Mouse (Mus musculus): ENCODE measurements around the gene Nab2.
A peak's percentile ranks its signal among the peaks of the same experiment; 100 is the strongest.
"Not testable (repeated sequence)": the region's sequence is repeated elsewhere in the genome, so short reads cannot be mapped to it uniquely, and the experiment has no call there.

Gene Nab2

DNA sequence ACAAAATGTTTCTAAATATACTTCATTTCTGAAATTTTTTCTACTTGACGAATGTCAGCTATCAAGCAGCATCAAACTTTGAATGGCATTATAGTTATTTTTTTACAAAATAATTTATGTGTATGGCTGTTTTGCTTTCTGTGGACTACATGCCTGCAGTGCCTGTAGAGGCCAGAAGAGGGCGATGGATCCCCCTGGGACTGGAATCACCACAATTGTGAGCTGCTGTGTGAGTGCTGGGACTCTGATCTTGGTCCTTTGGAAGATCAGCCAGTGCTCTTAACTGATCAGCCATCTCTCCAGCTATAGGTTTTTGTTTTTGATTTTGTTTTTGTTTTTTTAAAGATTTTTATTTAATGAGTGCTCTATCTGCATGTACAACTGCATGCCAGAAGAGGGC, 2.9 kb upstream of the Nab2 start:
- DNase-seq: peak; percentile 62 to 64

DNA sequence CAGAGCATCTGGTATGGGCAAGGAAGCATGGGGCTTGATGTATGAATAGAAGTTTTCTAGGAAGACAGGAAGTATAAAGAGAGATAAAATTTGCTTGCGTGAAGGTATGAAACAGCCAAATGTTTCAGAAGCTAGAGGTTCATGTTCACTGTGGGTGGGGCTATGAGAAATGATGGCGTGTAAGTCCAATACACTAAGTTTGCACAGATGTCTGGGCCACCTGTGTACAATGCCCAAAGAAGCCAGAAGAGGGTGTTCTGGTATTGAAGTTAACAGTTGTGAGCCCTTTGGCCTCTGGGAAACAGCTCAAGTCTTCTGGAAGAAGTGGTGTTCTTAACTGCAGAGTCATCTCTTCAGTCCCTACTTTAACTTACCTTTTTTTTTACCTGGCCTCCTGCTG, 1.8 kb upstream of the Nab2 start:
- DNase-seq: no peak

DNA sequence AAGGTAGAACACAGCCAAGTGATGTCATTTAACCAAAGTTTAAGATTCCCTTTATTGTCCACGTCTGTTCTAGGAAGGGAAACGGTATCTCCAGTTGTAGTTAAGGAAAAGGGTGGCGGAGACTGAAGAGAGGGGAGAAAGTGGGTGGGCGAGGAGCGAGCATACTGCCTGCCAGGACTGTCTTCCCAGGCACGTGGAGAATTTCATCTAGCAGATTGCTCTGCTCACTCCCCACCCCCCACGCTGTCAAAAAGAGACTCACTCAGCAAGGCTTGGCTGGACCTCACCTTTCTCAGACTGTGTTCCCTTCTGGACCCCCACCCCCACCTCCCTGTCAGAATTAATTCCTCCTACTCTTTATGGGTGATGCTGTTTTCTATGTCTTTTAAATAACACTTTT, 802 bp upstream of the Nab2 start:
- peak; percentile 69 to 80 for DNase-seq

DNA sequence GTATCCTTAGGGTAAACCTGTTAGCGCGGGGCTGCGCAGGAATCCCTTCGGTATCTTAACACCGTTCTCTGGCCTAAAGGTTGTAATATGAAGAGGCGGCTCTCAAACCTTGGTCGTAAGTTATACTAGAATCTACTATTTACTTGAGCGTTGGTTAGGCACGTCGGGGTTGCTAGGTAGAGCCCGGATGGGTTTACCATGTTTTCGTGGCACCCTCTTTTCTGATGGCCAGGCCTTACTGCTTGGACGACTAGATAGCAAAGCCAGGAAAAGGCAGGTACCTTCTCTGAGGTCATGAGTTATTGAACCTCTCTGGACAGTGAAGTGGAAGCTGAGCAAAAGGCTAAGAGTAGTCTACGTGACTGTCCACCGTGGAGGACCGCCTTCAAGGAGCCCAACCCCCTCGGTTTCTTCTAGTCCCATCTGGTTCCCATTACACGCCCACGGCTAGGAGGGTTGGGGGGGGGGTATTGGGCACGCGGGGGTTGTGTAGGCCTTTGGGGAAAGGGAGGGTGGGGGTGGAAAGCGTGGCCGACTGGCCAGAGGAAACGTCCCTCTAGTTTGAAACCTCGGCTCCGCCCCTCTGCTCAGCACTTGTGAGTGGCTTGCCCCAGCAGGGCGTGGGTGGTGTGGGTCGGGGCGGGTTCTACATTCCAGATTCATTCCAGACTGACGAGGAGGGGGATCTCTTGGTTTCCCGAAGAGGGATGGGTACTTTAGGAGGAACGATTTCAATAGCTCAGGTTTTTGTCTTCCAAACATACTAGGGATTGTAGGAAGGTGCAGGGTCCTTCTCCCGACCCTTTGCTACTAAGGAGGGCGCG, 887 bp downstream of the Nab2 start:
- DNase-seq: peak; percentile 91 to 95

GRCm38 (mm10) chr10:127666501-127667268, 1.7 kb downstream of the Nab2 start, which contains the start of gene Nemp1:
Nemp1 (plus strand) TSS chr10:127666901.
- peak; percentile 91 to 94 for DNase-seq

- peak; percentile 41 to 62 for DNase-seq
Measured at GRCm38 (mm10) chr10:127665366-127666181, 2.8 kb downstream of the Nab2 start.

DNA sequence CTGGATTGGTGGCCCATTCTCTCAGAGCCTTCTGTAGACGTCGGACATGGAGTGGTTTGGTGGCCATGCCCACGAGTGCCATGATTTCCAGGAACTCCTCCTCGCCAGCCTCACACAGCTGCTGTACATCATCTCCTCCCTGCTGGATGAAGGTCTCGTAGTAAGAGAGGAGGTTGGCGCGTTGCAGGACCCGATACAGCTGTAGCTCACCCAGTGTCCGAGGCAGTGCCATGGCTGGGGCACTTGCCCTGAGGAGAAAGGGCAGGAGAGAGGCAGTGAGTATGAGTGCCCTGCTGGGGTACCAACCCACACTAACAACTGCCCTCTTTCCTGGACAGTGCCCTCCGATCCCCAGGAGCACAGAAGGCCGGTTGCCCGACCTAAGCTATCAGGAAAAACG, 3.5 kb downstream of the Nab2 start:
- DNase-seq: peak in 1 of 2 experiments; percentile 37

DNA sequence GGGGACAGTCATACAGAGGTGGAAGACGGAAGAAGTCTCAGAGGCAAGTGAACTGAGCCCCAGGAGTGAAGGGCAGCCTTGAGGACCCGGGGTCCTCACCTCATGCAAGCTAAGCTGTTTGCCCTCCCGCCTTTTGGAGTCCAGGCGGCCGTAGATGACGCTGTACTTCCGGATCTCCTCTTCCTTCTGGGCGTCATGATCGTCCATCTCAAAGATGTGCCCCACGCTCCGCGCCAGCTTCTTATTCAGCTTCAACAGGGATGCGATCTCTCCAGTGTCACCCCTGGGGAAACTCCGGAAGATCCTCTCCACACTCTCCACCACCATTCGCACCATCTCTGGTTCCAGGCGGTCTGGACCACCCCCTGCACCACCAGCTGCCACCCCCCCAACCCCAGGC, 4.2 kb downstream of the Nab2 start:
- DNase-seq: peak in 1 of 2 experiments; percentile 21

DNA sequence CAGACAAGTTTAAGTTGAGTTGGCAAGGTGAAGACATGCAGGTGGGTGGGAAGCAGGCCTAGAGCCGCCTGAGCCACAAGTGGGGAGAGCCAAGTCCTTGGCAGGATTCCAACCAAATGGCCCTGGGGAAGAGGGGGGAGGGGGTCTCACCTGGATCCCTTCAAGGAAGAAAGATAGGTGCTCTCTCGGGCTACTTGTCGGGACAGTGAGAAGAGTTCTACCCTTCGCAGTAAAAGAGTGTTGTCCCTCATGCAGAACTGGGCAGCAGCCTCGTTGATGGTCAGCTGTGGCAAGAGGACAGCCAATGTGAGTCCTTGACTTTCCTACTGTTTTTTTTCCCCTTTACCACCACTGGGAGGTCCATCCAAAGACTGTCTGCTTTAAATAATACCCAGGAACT, 4.8 kb downstream of the Nab2 start:
- DNase-seq: peak in 1 of 2 experiments; percentile 24

- DNase-seq: peak; percentile 67 to 77
Measured at GRCm38 (mm10) chr10:127662666-127663253, 5.6 kb downstream of the Nab2 start.

DNA sequence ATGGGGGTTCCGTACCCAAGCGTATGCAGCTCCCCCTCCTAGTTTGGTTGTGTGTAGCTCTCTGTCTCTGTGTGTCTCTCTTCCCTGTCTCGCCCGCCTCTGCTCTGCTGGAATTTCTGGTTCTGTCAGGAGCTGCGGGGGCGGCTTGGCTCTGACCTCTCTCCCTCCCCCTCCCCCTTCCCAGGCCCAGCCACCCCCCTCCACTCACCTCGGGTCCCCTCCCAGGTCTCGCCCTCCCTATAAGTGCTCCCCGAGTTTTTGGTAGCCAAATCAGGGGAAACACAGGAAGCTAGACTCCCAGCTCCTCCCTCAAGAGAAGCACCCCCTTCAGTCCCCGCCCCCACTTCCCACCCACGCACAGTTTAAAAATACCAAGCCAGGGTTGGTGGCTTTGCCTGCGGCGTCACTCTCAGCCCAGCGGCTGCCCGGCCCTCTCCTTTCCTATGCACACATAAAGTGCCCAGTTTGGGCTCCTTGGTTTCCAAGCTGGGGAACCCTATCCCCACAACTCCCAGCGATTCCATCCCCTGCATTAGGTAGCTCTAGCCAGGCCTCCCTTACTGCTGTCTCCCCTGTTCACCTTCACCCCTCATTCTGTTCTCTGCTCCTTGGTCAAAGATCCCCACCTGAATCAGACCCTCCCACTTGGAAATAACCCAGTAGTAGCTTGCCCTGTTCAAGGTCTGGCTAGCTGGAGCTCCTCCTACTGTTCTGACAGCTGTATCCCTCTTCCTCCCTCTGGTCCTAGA, 6.3 kb downstream of the Nab2 start:
- peak; percentile 83 to 90 for DNase-seq

GRCm38 (mm10) chr10:127661291-127661914, 7.0 kb downstream of the Nab2 start:
- DNase-seq: peak; percentile 57 to 70

DNA sequence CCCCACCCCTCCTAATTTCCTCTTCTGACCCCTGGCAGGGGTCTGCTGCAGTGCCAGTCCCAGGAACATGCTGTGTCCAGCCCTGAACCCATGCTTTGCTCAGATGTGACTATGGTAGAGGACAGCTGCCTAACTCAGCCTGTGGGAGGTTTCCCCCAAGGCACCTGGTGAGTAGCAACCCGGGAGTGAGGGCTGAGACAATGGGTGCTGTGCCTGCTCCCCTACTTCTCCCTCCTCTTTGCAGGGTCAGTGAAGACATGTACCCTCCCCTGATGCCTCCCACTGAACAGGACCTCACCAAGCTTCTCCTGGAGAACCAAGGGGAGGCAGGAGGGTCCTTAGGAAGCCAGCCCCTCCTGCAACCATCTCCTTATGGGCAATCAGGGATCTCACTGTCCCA, 8.8 kb downstream of the Nab2 start:
- no peak for DNase-seq

DNA sequence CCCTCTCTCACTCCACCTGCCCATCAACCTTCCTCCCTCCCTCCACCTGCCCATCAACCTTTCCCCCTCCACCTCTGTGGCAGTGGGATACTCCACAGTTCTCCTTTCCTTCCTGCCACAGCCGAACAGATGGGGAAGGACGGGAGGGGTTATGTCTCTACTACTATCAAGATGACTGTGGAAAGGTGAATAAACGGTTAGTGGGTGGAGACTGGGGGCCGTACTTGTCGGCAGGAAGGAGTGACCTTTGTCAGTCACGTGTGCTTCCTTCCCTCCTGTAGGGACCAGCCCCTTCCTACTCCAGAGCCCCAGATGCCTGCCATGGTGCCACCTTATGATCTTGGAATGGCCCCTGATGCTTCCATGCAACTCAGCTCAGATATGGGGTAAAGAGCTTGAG, 10.3 kb downstream of the Nab2 start:
- peak in 1 of 2 experiments; percentile 45 for DNase-seq

GRCm38 (mm10) chr10:127657617-127658016, 10.8 kb downstream of the Nab2 start:
- DNase-seq: not testable (repeated sequence)

- no peak for DNase-seq
Measured at GRCm38 (mm10) chr10:127654970-127655579, 13.3 kb downstream of the Nab2 start.

DNA sequence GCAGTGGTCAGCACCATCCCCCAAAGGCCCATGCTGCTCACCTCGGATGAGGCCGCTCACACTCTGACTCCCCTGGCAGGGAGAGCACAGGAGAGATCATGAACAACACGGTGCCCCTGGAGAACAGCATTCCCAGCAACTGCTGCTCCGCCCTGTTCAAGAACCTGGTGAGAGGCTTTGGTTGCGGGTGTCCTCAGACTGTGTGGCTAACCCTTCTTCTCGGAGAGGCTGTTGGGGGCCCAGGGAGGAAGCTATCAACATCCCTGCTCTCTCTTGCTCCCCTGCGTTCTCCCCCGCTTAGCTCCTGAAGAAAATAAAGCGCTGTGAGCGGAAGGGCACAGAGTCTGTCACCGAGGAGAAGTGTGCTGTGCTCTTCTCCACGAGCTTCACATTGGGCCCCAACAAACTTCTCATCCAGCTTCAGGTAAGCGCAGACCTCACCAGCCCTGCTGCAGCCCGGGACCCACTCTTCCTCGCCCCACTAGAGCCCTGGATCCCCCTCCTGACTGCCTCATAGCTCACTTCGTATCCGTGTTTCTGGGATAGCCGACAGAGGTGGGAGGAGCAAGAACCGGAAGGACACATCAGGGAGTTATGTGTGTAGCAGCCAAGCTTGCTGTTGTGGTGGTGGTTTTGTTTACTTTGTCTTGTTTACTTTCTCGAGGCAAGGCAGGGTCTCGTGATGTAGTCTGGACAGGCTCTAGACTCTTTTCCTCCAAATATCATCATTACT, 15.3 kb downstream of the Nab2 start:
- peak in 1 of 2 experiments; percentile 40 for DNase-seq

- DNase-seq: no peak
Measured at GRCm38 (mm10) chr10:127645791-127646190, 22.6 kb downstream of the Nab2 start.

DNA sequence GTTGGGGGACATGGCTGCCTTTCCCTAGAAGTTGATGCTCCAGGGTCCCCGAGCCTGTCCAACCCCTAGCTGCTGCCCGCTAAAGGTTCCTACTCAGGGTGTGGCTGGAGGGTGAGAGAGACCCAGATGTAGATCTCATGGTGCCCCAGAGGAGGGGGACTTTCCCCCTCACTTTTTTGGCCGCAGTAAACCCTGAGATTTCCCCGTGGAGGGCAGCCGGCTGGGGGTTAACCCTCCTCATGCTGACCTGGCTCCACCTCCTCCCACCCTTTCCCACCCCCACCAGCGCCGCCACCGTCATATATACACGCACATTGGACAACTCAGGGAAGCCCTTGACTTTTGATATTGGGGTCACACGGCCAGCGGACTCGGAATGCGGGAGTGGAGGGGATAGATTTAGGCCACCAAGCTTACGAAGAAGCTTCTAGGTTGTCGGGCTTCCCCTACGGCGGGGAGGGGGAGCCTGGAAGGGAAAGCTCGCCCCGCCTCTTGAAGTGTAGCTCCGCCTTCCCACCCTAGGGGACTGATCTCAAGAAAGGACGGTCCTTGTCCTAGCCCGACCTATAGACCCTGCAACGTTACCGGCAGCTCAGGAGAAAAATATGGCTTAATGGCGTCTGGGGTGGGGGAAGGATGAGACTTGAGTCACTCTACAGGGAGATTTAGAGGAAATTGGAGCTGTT, 24.7 kb downstream of the Nab2 start:
- DNase-seq: peak; percentile 84 to 88
